Mouse (Mus musculus): ENCODE results near the gene Ces3b. TPM values are rescaled to one million over a fixed set of nuclear protein-coding genes. Genes with fewer than 3 reads are reported as not detected.

Gene Ces3b
- not detected in 2 replicates for polyA plus RNA-seq (2012; rRNA removed)

GRCm38 (mm10) chr8:105083449-105084050 lies at the start of gene Ces3b:
Gene Ces3b (plus strand): TSS chr8:105083753.

GRCm38 (mm10) chr8:105048371-105048854 lies 35.1 kb upstream of the Ces3b start, which contains the start of gene Ces3a:
Gene Ces3a (plus strand): TSS chr8:105048601.

GRCm38 (mm10) chr8:105131509-105131908 lies 48.0 kb downstream of the Ces3b start, which contains the start of gene Ces4a:
Gene Ces4a (plus strand): TSS chr8:105131800.

Other genes starting within 250 kb of the Ces3b start
- gene Ces2c, start 236.7 kb upstream of the Ces3b start, polyA plus RNA-seq (2012; rRNA removed): not detected in 2 replicates
- gene Ces2e, start 157.5 kb upstream of the Ces3b start, polyA plus RNA-seq (2012; rRNA removed): 0.02 TPM in 1 of 2 replicates, not detected in the other
- gene Ces2f, start 136.4 kb upstream of the Ces3b start, polyA plus RNA-seq (2012; rRNA removed): 0.02 TPM in 1 of 2 replicates, not detected in the other
- gene Ces2g, start 122.0 kb upstream of the Ces3b start, polyA plus RNA-seq (2012; rRNA removed): 0.27 and 0.44 TPM in 2 replicates
- gene Ces2h, start 82.9 kb upstream of the Ces3b start, polyA plus RNA-seq (2012; rRNA removed): not detected in 2 replicates
- gene Ces3a, start 35.2 kb upstream of the Ces3b start, polyA plus RNA-seq (2012; rRNA removed): not detected in 2 replicates
- gene Ces4a, start 48.0 kb downstream of the Ces3b start, polyA plus RNA-seq (2012; rRNA removed): not detected in 2 replicates
- gene Cbfb, start 86.9 kb downstream of the Ces3b start, polyA plus RNA-seq (2012; rRNA removed): 33.6 and 64.2 TPM in 2 replicates
- gene D230025D16Rik, start 141.4 kb downstream of the Ces3b start, polyA plus RNA-seq (2012; rRNA removed): 19.5 and 27.4 TPM in 2 replicates
- gene B3gnt9, start 171.4 kb downstream of the Ces3b start, polyA plus RNA-seq (2012; rRNA removed): 5.5 and 7.9 TPM in 2 replicates
- gene Tradd, start 180.9 kb downstream of the Ces3b start, polyA plus RNA-seq (2012; rRNA removed): 7.0 and 9.8 TPM in 2 replicates
- 0.94 and 1.1 TPM in 2 replicates for gene Fbxl8, start 180.9 kb downstream of the Ces3b start, polyA plus RNA-seq (2012; rRNA removed)
- 0.14 and 0.31 TPM in 2 replicates for gene Hsf4, start 186.0 kb downstream of the Ces3b start, polyA plus RNA-seq (2012; rRNA removed)
- gene Nol3, start 192.4 kb downstream of the Ces3b start, polyA plus RNA-seq (2012; rRNA removed): 1.3 and 1.8 TPM in 2 replicates
- 49.0 and 56.8 TPM in 2 replicates for gene 4931428F04Rik, start 206.1 kb downstream of the Ces3b start, polyA plus RNA-seq (2012; rRNA removed)
- 11.9 and 13.4 TPM in 2 replicates for gene Exoc3l, start 212.3 kb downstream of the Ces3b start, polyA plus RNA-seq (2012; rRNA removed)
- 125 and 133 TPM in 2 replicates for gene E2f4, start 213.9 kb downstream of the Ces3b start, polyA plus RNA-seq (2012; rRNA removed)
- 2.1 and 3.4 TPM in 2 replicates for gene Elmo3, start 221.8 kb downstream of the Ces3b start, polyA plus RNA-seq (2012; rRNA removed)
- gene Lrrc29, start 242.5 kb downstream of the Ces3b start, polyA plus RNA-seq (2012; rRNA removed): 1.9 and 3.0 TPM in 2 replicates
- 51.1 and 89.1 TPM in 2 replicates for gene Tmem208, start 242.6 kb downstream of the Ces3b start, polyA plus RNA-seq (2012; rRNA removed)